Mouse (Mus musculus) hindbrain, embryonic 12.5 days (tissue): ENCODE data around the gene Slc22a23. TPM values are rescaled to one million over a fixed set of nuclear protein-coding genes. Genes with fewer than 3 reads are reported as not detected.
A peak's percentile ranks its signal among the peaks of the same experiment; 100 is the strongest.

Experiments used
- ATAC-seq: fragments of 200-750 bp; cut with Nextera tagmentation; 2 replicates; pipeline ENCODE4 v1.8.0; 2017; ENCODE audit warnings: moderate TSS enrichment; ENCODE audit not compliant: low FRiP score
- H3K27ac ChIP-seq: fragments of 300-500 bp; sonication (generic); 2 replicates; pipeline ENCODE4 v1.5.1; 2016; ENCODE audit warnings: mild to moderate bottlenecking
- H3K27me3 ChIP-seq: fragments of 300-500 bp; sonication (generic); 2 replicates; pipeline ENCODE4 v1.6.1; 2016; ENCODE audit warnings: mild to moderate bottlenecking
- H3K36me3 ChIP-seq: fragments of 300-500 bp; sonication (generic); 2 replicates; pipeline ENCODE4 v1.6.1; 2016; ENCODE audit warnings: mild to moderate bottlenecking
- H3K4me1 ChIP-seq: fragments of 300-500 bp; sonication (generic); 2 replicates; pipeline ENCODE4 v1.6.1; 2016
- H3K4me2 ChIP-seq: fragments of 300-500 bp; sonication (generic); replicated peaks from 2 replicates; pipeline ENCODE4 v1.6.1; 2016; ENCODE audit warnings: mild to moderate bottlenecking
- H3K4me3 ChIP-seq: fragments of 300-500 bp; sonication (generic); 2 replicates; pipeline ENCODE4 v1.5.1; 2016; ENCODE audit warnings: mild to moderate bottlenecking
- H3K9ac ChIP-seq: fragments of 300-500 bp; sonication (generic); 2 replicates; pipeline ENCODE4 v1.6.1; 2016; ENCODE audit warnings: mild to moderate bottlenecking, moderate library complexity
- H3K9me3 ChIP-seq: fragments of 300-500 bp; sonication (generic); replicated peaks from 2 replicates; pipeline ENCODE4 v1.6.1; 2016; ENCODE audit warnings: mild to moderate bottlenecking
- WGBS: fragments of 180-500 bp; shearing (Covaris S2); methylation state at CpG from one replicate; pipeline ENCODE4 v1.1.7; 2016; 5-methylcytosine and 5-hydroxymethylcytosine counted together
- polyA plus RNA-seq: library from polyadenylated mRNA; unstranded; fragments of >200 nt; fragmentation: Nextera tagmentation; extraction: Ambion mirVana; gene quantifications from 2 replicates; pipeline ENCODE4 v1.2.1, GENCODE M21; 2016

Gene Slc22a23
- polyA plus RNA-seq, 1 experiment from 2014 or later = 16.1 TPM

DNA sequence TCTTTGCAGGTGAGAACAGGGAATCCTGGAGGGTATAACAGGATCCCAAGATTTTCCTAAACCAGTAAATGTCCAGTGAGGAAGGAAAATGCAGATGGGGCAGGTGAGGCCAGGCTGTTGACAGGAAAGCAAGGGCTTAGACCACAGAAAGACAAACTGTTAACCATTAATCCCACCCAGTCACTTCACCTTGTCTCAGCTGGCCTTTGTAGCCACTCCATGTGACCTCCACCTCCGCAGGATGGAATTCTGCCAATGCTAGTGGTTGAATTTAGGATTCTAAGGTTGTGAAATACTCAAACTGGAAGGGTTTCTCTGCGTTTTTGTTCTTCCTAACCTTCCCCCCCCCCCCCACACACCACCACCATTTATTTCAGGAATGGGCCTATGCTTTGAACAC, 52.9 kb downstream of the Slc22a23 start:
- Histone ChIP-seq H3K36me3 (no peaks in the 10 kb centered on the region), H3K9me3 (no peaks in the 10 kb centered on the region), H3K4me3 (no peak overlapping the region), H3K9ac (no peak overlapping the region), H3K27me3 (no peaks in the 10 kb centered on the region), H3K27ac (no peak overlapping the region), H3K4me2 (no peak overlapping the region), H3K4me1 (peaks cover 20% of the 10 kb centered on the region)
- 79% methylated on average over 2 of the region's 2 CpGs for WGBS
- no peak for ATAC-seq

DNA sequence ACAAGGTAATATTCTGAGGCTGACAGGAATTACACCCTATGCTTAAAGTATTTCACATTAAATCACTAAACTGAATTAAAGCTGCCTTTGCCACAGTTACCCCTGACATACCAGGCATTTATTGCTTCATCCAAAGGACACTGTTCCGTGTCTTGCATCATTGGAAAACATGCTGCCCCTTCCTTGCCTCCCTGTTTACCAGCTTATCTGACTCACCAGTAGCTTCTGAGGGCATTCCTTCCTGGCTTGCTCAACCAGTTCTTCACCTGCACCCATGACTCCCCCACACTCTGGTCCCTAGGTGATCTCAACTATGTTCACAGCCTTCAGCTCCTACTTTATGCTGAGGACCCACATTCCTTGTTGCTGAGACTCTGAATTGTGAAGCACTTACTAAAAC, 54.6 kb downstream of the Slc22a23 start:
- ATAC-seq = no peak
- Histone ChIP-seq H3K9me3 (no peaks in the 10 kb centered on the region), H3K27ac (no peak overlapping the region), H3K4me3 (no peak overlapping the region), H3K4me2 (no peak overlapping the region), H3K27me3 (no peaks in the 10 kb centered on the region), H3K9ac (no peak overlapping the region), H3K36me3 (no peaks in the 10 kb centered on the region), H3K4me1 (peaks cover 22% of the 10 kb centered on the region)
- WGBS = 88% methylated on average over 1 of the region's 1 CpGs

DNA sequence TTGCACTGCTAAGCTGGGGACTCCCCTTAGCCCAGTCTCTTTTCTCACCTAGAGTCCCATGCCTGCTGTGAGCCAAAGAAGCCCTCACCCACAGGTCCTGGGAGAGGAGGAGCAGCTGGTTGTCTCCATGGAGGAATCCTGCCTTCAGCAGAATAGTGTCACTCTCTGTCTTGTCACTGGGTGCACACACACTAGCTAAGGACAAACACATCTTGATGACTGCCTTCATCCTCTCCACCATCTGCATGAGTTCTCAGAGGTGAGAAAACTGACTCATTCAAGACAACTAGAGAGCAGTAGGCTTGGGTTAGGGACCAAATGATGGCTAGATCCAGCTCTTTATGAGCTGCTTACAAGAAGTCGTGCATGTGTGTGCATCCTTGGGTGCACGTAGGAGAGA, 55.4 kb downstream of the Slc22a23 start:
- Histone ChIP-seq H3K4me1 (peaks cover 22% of the 10 kb centered on the region), H3K27ac (no peak overlapping the region), H3K27me3 (no peaks in the 10 kb centered on the region), H3K36me3 (no peaks in the 10 kb centered on the region), H3K4me3 (no peak overlapping the region), H3K4me2 (no peak overlapping the region), H3K9me3 (no peaks in the 10 kb centered on the region), H3K9ac (no peak overlapping the region)
- 82% methylated on average over 2 of the region's 2 CpGs for WGBS
- ATAC-seq = no peak

DNA sequence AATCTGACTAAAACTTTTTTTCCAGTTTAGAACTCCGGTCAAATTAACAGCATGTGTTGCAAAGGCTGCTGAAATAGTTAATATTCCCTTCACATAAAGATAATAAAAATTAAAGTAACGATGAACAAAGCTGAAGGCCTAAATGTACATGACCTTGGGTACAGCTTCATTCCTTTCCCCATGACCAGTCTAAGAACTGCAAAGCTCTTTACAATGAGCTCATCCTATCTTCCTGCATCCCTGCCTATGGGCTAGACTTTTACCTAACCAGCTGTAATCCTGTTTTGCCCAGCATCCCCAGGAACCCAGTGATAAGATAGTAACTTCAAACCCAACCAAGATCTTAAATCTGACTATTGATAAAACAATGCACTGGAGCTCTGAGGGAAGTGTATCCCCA, 56.9 kb downstream of the Slc22a23 start:
- peak overlapping the region; percentile 64 for H3K27ac ChIP-seq
- peaks cover 22% of the 10 kb centered on the region for H3K4me1 ChIP-seq
- no peak for ATAC-seq
- no peak overlapping the region for H3K9ac ChIP-seq
- no peak overlapping the region for H3K4me2 ChIP-seq
- no peaks in the 10 kb centered on the region for H3K27me3 ChIP-seq
- WGBS = 21% methylated on average over 2 of the region's 2 CpGs
- H3K36me3 ChIP-seq = no peaks in the 10 kb centered on the region
- H3K9me3 ChIP-seq = no peaks in the 10 kb centered on the region
- no peak overlapping the region for H3K4me3 ChIP-seq

DNA sequence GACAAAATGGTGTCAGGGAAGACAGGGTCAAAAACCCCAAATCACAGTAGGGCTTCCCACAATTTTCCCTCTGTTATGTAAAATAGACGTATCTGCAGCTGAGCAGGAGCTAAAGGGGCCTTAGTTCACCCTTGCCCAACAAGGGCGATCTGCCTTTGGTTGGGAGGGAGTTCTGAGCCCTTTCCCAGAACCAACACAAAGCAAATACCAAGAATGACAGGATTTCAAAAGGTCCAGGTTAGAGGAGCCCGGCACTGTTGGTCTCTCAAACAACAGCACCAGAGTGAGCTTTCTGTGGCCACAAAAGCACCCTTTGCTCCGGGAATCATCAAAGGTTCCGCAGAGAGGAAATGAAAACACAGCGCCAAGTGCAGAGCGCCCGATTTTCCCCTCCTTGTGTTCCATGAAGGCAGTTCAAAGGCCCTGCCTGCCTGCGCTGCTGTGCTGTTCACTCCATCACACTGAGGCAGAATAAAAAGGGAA, 57.3 kb downstream of the Slc22a23 start:
- Histone ChIP-seq H3K36me3 (no peaks in the 10 kb centered on the region), H3K27ac (peak overlapping the region; percentile 64), H3K4me2 (0 out of 2 replicates have a peak overlapping the region, but pooled peaks have one; percentile 22), H3K9ac (no peak overlapping the region), H3K4me3 (no peak overlapping the region), H3K9me3 (no peaks in the 10 kb centered on the region), H3K27me3 (no peaks in the 10 kb centered on the region), H3K4me1 (peaks cover 22% of the 10 kb centered on the region)
- 2% methylated on average over 9 of the region's 9 CpGs for WGBS
- peak; percentile 68; the same call in 1 of the 2 replicates for ATAC-seq

DNA sequence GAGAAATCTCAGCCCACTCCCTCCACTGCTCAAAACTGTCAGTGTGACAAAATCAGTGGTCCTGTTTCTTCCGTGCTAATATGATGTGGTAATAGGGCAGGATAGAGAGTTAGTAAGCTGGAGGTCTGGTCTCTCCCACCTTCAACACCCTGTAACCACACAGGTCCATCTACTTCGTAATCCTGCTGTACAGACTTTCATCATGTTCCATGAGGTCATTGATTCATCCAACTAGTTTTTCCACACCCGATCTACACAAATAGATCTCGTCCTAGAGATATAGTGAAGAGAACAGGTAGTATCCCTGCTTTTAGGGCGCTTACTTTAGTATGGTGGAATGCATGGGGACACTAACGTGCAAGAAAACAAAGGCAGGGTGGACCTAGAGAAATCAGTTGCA, 63.6 kb downstream of the Slc22a23 start:
- Histone ChIP-seq H3K9ac (no peak overlapping the region), H3K4me1 (peaks cover 9% of the 10 kb centered on the region), H3K9me3 (no peaks in the 10 kb centered on the region), H3K27ac (no peak overlapping the region), H3K27me3 (no peaks in the 10 kb centered on the region), H3K4me2 (no peak overlapping the region), H3K36me3 (peaks cover 2% of the 10 kb centered on the region; the same call in 1 of the 2 replicates), H3K4me3 (no peak overlapping the region)
- 96% methylated on average over 6 of the region's 6 CpGs for WGBS
- ATAC-seq = no peak

DNA sequence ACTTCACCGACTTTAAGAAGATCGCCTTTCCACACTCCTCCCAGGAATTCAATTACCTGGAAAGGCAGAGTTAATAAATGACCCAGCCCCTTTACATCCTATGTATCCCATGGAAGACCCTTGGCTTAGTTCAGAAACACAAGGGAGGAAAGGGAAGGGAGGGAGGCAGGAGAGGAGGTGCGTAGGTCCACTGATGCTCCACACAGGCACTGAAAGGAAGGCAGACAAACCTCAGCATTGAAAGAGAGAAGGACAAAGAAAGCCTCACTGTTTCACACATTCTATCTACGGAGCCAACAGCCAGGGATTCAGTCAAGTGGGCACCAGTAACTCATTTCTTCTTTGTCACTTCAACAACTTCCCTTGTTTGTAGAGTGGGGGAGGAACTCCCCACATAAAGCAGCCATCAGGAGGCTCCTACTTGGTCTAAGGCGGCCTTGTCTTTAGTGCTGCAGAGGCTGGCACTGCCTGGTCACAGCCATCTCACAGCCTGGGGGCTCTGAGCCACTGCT, 66.2 kb downstream of the Slc22a23 start:
- peak; percentile 74 for ATAC-seq
- Histone ChIP-seq H3K4me1 (peaks cover 9% of the 10 kb centered on the region), H3K27me3 (no peaks in the 10 kb centered on the region), H3K27ac (peak overlapping the region; percentile 19; the same call in 1 of the 2 replicates), H3K9ac (no peak overlapping the region), H3K9me3 (no peaks in the 10 kb centered on the region), H3K4me2 (no peak overlapping the region), H3K4me3 (no peak overlapping the region), H3K36me3 (peaks cover 4% of the 10 kb centered on the region; the same call in 1 of the 2 replicates)
- 44% methylated on average over 5 of the region's 5 CpGs for WGBS

DNA sequence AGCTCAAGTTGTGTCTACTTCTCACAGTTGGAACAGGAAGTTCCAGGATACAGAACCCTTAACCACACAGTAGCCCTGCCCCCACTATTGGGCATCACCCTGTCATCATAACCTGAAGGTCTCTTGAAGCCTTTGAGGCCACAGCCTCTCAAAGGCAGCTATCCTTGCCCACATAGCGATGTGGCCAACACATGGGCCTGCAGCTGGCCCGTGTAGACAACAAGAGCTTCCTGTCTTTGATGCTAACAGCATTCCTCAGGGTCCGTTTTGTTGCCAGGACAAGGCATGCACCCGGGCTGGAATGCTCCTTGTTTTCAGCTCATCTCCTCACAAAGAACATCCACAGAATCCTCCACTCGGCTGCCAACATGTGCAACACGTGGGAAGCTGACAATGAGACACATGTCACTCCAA, 66.7 kb downstream of the Slc22a23 start:
- Histone ChIP-seq H3K27me3 (no peaks in the 10 kb centered on the region), H3K9ac (no peak overlapping the region), H3K27ac (peak overlapping the region; percentile 19; the same call in 1 of the 2 replicates), H3K36me3 (peaks cover 4% of the 10 kb centered on the region; the same call in 1 of the 2 replicates), H3K4me3 (no peak overlapping the region), H3K4me1 (peaks cover 9% of the 10 kb centered on the region), H3K4me2 (no peak overlapping the region), H3K9me3 (no peaks in the 10 kb centered on the region)
- peak; percentile 81 for ATAC-seq
- WGBS = 24% methylated on average over 6 of the region's 6 CpGs

DNA sequence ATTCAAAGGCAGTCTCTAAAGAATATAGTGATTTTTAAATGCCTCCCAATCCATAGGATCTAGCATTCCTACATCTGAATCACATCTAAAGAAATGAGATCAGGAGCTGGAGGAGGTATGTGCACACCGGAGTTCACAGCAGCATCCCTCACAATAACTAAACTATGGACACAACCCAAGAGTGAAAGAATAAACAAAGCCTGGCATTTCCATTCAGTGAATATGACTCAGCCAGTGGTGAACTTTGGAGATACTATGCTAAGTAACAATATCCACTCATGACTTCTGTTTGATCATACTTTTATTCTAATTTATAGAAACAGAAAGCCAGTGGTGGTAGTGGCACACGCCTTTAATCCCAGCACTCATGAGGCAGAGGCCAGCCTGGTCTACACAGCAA, 67.4 kb downstream of the Slc22a23 start:
- no peak overlapping the region for H3K9ac ChIP-seq
- H3K9me3 ChIP-seq = no peaks in the 10 kb centered on the region
- H3K4me2 ChIP-seq = no peak overlapping the region
- H3K36me3 ChIP-seq = peaks cover 4% of the 10 kb centered on the region; the same call in 1 of the 2 replicates
- no peak for ATAC-seq
- 84% methylated on average over 2 of the region's 2 CpGs for WGBS
- H3K4me1 ChIP-seq = peaks cover 13% of the 10 kb centered on the region
- H3K4me3 ChIP-seq = no peak overlapping the region
- no peak overlapping the region for H3K27ac ChIP-seq
- H3K27me3 ChIP-seq = no peaks in the 10 kb centered on the region

DNA sequence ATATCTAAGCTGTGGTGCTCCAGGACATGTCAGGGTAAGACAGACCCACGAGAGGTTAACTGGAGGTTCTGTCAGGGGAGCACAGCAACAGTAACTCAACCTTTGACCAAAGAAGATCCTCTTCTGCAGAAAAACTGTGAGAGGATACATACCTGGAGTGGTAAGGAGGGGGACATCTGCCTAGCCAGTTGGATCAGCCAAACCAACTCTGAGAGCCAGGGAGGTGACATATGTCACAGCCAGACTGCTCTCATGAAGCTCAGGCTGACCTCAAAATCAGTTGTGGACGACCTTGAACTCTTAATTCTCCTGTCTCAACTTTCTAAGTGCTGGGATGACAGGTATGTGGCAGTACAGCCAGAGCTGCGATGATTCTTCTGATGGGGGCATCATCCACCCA, 68.0 kb downstream of the Slc22a23 start:
- Histone ChIP-seq H3K4me1 (peaks cover 19% of the 10 kb centered on the region), H3K27me3 (no peaks in the 10 kb centered on the region), H3K4me2 (no peak overlapping the region), H3K36me3 (peaks cover 4% of the 10 kb centered on the region; the same call in 1 of the 2 replicates), H3K9ac (no peak overlapping the region), H3K9me3 (no peaks in the 10 kb centered on the region), H3K27ac (no peak overlapping the region), H3K4me3 (no peak overlapping the region)
- WGBS = 88% methylated on average over 3 of the region's 3 CpGs
- no peak for ATAC-seq

DNA sequence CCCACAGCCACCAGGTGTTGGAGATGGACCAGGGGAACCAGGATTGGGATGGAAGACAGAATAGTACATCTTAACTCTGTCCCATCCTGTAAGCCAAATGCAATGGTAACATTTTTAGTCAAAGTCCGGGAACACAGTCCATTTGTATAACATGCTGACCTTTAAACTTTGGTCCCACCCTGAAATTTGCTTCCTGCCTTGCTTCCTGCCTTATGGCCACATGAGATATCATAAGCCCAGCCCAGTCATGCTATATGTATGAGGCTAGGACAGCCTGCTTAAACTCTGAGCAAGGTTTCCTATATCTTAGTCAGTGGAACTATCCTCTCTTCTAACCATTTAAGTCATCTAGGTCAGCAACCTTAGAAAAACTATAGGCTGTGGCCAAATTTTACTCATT, 70.1 kb downstream of the Slc22a23 start:
- Histone ChIP-seq H3K27ac (no peak overlapping the region), H3K27me3 (no peaks in the 10 kb centered on the region), H3K4me2 (no peak overlapping the region), H3K9ac (no peak overlapping the region), H3K4me3 (no peak overlapping the region), H3K36me3 (peaks cover 4% of the 10 kb centered on the region; the same call in 1 of the 2 replicates), H3K9me3 (no peaks in the 10 kb centered on the region), H3K4me1 (peaks cover 30% of the 10 kb centered on the region)
- ATAC-seq = no peak
- WGBS = 83% methylated on average over 1 of the region's 1 CpGs

DNA sequence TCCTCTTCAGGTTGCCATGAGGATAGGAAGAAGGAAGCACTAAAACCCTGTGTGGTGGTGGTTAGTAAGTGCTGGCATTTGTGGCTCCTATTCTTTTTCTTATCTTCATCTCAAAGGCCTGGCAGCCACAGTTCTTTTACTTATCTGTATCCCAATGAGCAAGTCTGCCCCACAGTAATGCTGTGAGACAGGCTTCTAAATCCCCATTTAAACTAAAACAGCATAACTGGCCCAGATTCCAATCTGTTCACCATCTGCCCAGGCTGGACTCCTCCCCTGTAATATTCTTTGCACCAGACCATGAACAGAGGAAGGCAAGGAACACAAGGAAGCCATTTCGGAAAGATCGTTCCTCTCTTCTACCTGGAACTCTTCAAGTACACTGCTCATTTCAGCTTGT, 70.6 kb downstream of the Slc22a23 start:
- WGBS = 96% methylated on average over 2 of the region's 2 CpGs
- no peak overlapping the region for H3K9ac ChIP-seq
- H3K4me1 ChIP-seq = peaks cover 29% of the 10 kb centered on the region
- no peak overlapping the region for H3K4me3 ChIP-seq
- H3K27ac ChIP-seq = no peak overlapping the region
- no peak overlapping the region for H3K4me2 ChIP-seq
- no peaks in the 10 kb centered on the region for H3K27me3 ChIP-seq
- H3K9me3 ChIP-seq = no peaks in the 10 kb centered on the region
- no peak for ATAC-seq
- H3K36me3 ChIP-seq = peaks cover 4% of the 10 kb centered on the region; the same call in 1 of the 2 replicates
